Mouse (Mus musculus) hindbrain, embryonic 11.5 days (tissue): Measurements from ENCODE around the gene Mindy4b-ps. TPM values are rescaled to one million over a fixed set of nuclear protein-coding genes. Genes with fewer than 3 reads are reported as not detected.

Experiments
- ATAC-seq: fragments of 200-750 bp; cut with Nextera tagmentation; 2 replicates; pipeline ENCODE4 v1.8.0; 2017; ENCODE audit warnings: mild to moderate bottlenecking, moderate TSS enrichment, moderate library complexity; ENCODE audit not compliant: low FRiP score
- DNase-seq: peaks from one replicate; pipeline ENCODE4 v3.0.0-alpha.2; 2015; ENCODE audit warnings: low spot score
- H3K27ac ChIP-seq: fragments of 300-500 bp; sonication (generic); 2 replicates; pipeline ENCODE4 v1.5.1; 2014; ENCODE audit warnings: mild to moderate bottlenecking, low read depth, low read length
- H3K27me3 ChIP-seq: fragments of 300-500 bp; sonication (generic); 2 replicates; pipeline ENCODE4 v1.6.1; 2014; ENCODE audit warnings: mild to moderate bottlenecking, low read length, moderate library complexity, mixed read lengths; ENCODE audit not compliant: control insufficient read depth, insufficient read depth
- H3K36me3 ChIP-seq: fragments of 300-500 bp; sonication (generic); 2 replicates; pipeline ENCODE4 v1.6.1; 2014; ENCODE audit warnings: mild to moderate bottlenecking, low read length, moderate library complexity, mixed read lengths; ENCODE audit not compliant: control insufficient read depth, insufficient read depth
- H3K4me1 ChIP-seq: fragments of 300-500 bp; sonication (generic); replicated peaks from 2 replicates; pipeline ENCODE4 v1.6.1; 2014; ENCODE audit warnings: low read length, mixed read lengths; ENCODE audit not compliant: control insufficient read depth, insufficient read depth
- H3K4me2 ChIP-seq: fragments of 300-500 bp; sonication (generic); replicated peaks from 2 replicates; pipeline ENCODE4 v1.6.1; 2014; ENCODE audit warnings: mild to moderate bottlenecking, low read depth, low read length
- H3K4me3 ChIP-seq: fragments of 300-500 bp; sonication (generic); 2 replicates; pipeline ENCODE4 v1.5.1; 2014; ENCODE audit warnings: low read depth, low read length
- H3K9ac ChIP-seq: fragments of 300-500 bp; sonication (generic); 2 replicates; pipeline ENCODE4 v1.6.1; 2014; ENCODE audit warnings: low read depth, low read length
- H3K9me3 ChIP-seq: fragments of 300-500 bp; sonication (generic); 2 replicates; pipeline ENCODE4 v1.6.1; 2016; ENCODE audit warnings: low read length; ENCODE audit not compliant: control insufficient read depth
- WGBS: fragments of 180-500 bp; shearing (Covaris S2); extraction: QIAGEN DNeasy Blood & Tissue Kit; methylation state at CpG from one replicate; pipeline ENCODE4 v1.1.7; 2014; 5-methylcytosine and 5-hydroxymethylcytosine counted together
- polyA plus RNA-seq: library from polyadenylated mRNA; unstranded; fragments of >200 nt; fragmentation: Nextera tagmentation; extraction: Ambion mirVana; gene quantifications from 2 replicates; pipeline ENCODE4 v1.2.1, GENCODE M21; 2014

The Mindy4b-ps gene
- polyA plus RNA-seq, 1 experiment from 2014 or later = not detected

DNA sequence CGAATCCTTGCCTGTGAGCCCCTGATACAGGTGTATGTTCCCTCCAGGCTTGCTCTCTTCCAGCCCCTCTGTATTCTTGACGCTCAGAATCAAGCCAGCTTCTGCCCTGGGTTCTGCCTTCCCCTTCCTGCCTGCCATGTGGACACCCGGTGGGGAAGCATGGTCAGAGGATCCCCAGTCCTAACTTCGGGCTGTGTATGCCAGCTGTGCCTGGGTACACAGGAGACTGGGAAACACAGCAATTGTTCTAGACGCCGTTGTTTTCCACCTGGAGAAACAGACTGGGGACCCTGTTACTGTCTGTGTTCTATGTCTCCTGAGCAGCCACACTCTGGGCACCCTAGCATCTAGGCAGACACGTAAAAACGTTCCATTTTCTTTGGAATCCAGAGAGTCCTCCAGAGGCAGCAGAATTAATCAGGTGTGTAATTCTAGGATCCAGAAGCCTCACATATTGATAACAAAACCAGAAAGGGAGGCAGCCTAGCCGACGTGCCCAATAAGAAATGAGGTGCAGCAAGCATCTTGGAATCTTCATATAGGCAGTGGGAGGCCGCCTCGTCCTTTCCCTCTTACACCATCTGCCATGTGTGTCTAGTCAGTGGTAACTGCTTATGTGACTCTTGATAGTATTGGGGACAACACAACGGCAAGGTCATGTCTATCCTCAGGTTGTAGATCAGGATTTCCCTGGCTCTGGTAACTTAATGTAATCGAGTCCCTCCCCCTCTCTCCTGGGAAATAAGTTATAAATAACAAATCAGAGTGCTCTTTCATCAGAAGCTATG lies 6.4 kb upstream of the Mindy4b-ps start:
- Histone ChIP-seq H3K9ac (no peak overlapping the region), H3K27me3 (peaks cover 9% of the 10 kb centered on the region; the same call in 1 of the 2 replicates), H3K4me3 (no peak overlapping the region), H3K27ac (no peak overlapping the region), H3K4me2 (no peak overlapping the region), H3K4me1 (no peaks in the 10 kb centered on the region; the same call in 1 of the 2 replicates), H3K36me3 (no peaks in the 10 kb centered on the region), H3K9me3 (no peaks in the 10 kb centered on the region)
- WGBS = 82% methylated on average over 14 of the region's 14 CpGs
- no peak for DNase-seq
- ATAC-seq = no peak

DNA sequence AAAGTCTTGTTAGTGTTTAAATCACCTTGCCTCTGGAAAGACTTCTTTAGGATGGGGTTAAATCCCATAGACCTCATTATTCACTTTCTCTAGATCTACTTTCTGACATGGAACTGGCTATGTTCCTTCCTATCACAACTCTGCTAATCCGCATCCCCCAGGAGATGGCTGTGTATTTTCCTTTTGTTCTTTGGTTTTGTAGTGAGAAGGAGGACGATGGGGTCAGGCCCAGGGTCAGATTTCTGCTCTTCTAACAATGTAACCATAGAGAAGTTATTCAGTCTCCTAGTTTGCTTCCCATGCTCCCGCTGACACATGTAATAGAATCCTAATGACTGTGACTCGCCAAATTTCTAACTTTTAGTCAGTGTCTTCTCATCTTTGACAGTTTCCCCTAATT lies 4.2 kb upstream of the Mindy4b-ps start:
- Histone ChIP-seq H3K4me2 (no peak overlapping the region), H3K27ac (no peak overlapping the region), H3K9ac (no peak overlapping the region), H3K27me3 (peaks cover 8% of the 10 kb centered on the region; the same call in 1 of the 2 replicates), H3K4me1 (no peaks in the 10 kb centered on the region; the same call in 1 of the 2 replicates), H3K36me3 (no peaks in the 10 kb centered on the region), H3K9me3 (no peaks in the 10 kb centered on the region), H3K4me3 (no peak overlapping the region)
- DNase-seq (peak; percentile 79), ATAC-seq (peak; percentile 89)
- 10% methylated on average over 4 of the region's 4 CpGs for WGBS

GRCm38 (mm10) chr3:58817337-58817736 lies 4.8 kb downstream of the Mindy4b-ps start:
- no peak overlapping the region for H3K27ac ChIP-seq
- 22% methylated on average over 6 of the region's 6 CpGs for WGBS
- H3K9ac ChIP-seq = no peak overlapping the region
- H3K27me3 ChIP-seq = no peaks in the 10 kb centered on the region
- ATAC-seq (peak; percentile 33; the same call in 1 of the 2 replicates), DNase-seq (no peak)
- no peaks in the 10 kb centered on the region for H3K36me3 ChIP-seq
- no peak overlapping the region for H3K4me3 ChIP-seq
- H3K4me2 ChIP-seq = no peak overlapping the region
- H3K4me1 ChIP-seq = no peaks in the 10 kb centered on the region
- no peaks in the 10 kb centered on the region for H3K9me3 ChIP-seq

GRCm38 (mm10) chr3:58814191-58814590 lies 7.9 kb downstream of the Mindy4b-ps start:
- no peak overlapping the region for H3K4me3 ChIP-seq
- no peak overlapping the region for H3K27ac ChIP-seq
- ATAC-seq (no peak), DNase-seq (no peak)
- WGBS = 92% methylated on average over 3 of the region's 3 CpGs
- H3K4me1 ChIP-seq = no peaks in the 10 kb centered on the region; the same call in 1 of the 2 replicates
- no peaks in the 10 kb centered on the region for H3K36me3 ChIP-seq
- no peaks in the 10 kb centered on the region for H3K27me3 ChIP-seq
- no peaks in the 10 kb centered on the region for H3K9me3 ChIP-seq
- H3K9ac ChIP-seq = no peak overlapping the region
- no peak overlapping the region for H3K4me2 ChIP-seq

GRCm38 (mm10) chr3:58810353-58810752 lies 11.8 kb downstream of the Mindy4b-ps start:
- WGBS = 60% methylated on average over 11 of the region's 11 CpGs
- Histone ChIP-seq H3K4me1 (no peaks in the 10 kb centered on the region; the same call in 1 of the 2 replicates), H3K4me3 (no peak overlapping the region), H3K9me3 (no peaks in the 10 kb centered on the region), H3K36me3 (no peaks in the 10 kb centered on the region), H3K27me3 (no peaks in the 10 kb centered on the region), H3K4me2 (no peak overlapping the region), H3K9ac (no peak overlapping the region), H3K27ac (no peak overlapping the region)
- ATAC-seq (no peak), DNase-seq (no peak)

DNA sequence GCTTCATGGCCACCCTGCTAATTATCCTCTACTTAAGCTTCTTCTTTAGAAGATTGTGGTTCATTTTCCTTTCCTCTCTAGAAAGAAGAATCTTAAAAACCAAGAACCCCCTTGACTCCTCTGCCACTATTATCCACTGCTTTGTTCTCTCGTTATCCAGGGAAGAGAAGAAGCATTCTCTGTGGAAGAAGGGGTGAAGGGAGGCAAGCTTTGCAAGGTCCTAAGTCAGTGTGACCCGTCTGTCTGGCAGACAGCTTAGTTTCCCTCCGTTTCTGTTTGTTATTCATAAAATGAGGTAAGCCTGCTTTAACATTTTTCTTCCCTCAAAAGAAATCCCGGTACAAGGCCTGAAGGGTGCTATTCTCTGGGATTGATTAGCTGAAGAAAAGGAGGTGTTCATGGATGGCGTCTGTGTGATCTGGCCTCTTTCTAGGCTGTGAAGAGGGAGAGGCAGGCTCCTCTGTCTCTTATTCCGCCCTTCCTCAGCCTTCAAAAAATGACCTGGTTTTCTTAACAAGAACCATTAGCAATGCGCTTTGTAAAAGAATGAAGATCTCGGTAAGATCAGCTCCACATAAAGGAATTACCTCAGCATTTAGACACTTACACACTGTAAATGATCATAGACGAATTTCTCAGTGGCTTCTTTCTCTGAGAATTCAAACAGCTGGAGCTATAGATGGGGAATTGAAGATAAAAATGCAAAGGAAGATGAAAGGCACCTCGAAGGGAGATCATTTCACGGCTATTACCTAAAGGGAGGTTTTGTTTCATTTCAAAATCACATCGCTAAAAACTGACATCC lies 12.8 kb downstream of the Mindy4b-ps start:
- H3K4me1 ChIP-seq = no peaks in the 10 kb centered on the region; the same call in 1 of the 2 replicates
- H3K27me3 ChIP-seq = no peaks in the 10 kb centered on the region
- WGBS = 46% methylated on average over 12 of the region's 12 CpGs
- no peak overlapping the region for H3K4me3 ChIP-seq
- H3K27ac ChIP-seq = no peak overlapping the region
- H3K9ac ChIP-seq = no peak overlapping the region
- no peak for DNase-seq
- no peaks in the 10 kb centered on the region for H3K9me3 ChIP-seq
- H3K36me3 ChIP-seq = no peaks in the 10 kb centered on the region
- ATAC-seq = no peak
- no peak overlapping the region for H3K4me2 ChIP-seq

DNA sequence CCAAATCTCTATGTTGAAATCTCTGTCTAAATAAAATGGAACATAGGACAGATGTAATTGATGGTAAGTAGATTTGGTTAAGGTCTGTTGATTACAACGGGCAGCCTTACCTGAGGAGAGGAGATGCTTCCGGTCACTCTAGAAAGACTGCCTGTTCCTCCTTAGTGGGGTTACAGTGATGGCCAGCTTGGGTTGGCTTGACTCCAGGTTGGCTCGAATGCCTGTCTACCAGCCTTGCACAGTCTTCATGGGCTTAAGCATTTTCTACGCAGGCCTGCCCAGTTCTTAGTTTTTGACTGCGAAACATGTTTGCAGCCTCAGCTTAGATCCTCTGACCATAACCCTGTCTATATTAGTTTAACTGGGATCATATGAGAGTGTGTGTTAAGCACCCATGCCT lies 13.5 kb downstream of the Mindy4b-ps start:
- no peak overlapping the region for H3K4me3 ChIP-seq
- 95% methylated on average over 5 of the region's 5 CpGs for WGBS

GRCm38 (mm10) chr3:58804745-58805144 lies 17.4 kb downstream of the Mindy4b-ps start:
- Histone ChIP-seq H3K9ac (no peak overlapping the region), H3K36me3 (no peaks in the 10 kb centered on the region), H3K27me3 (no peaks in the 10 kb centered on the region), H3K4me1 (no peaks in the 10 kb centered on the region; the same call in 1 of the 2 replicates), H3K4me2 (no peak overlapping the region), H3K27ac (no peak overlapping the region), H3K9me3 (no peaks in the 10 kb centered on the region), H3K4me3 (no peak overlapping the region)
- DNase-seq (no peak), ATAC-seq (no peak)
- WGBS = 84% methylated on average over 6 of the region's 6 CpGs

More for the DNA sequence above, 13.5 kb downstream of the Mindy4b-ps start:
- H3K4me2 ChIP-seq = no peak overlapping the region
- H3K9ac ChIP-seq = no peak overlapping the region
- no peaks in the 10 kb centered on the region; the same call in 1 of the 2 replicates for H3K4me1 ChIP-seq
- DNase-seq (no peak), ATAC-seq (no peak)
- no peaks in the 10 kb centered on the region for H3K36me3 ChIP-seq
- no peaks in the 10 kb centered on the region for H3K27me3 ChIP-seq
- no peak overlapping the region for H3K27ac ChIP-seq
- no peaks in the 10 kb centered on the region for H3K9me3 ChIP-seq
